Comparison of ENCODE assay signal across 8 mouse cellular contexts in the genomic region with DNA sequence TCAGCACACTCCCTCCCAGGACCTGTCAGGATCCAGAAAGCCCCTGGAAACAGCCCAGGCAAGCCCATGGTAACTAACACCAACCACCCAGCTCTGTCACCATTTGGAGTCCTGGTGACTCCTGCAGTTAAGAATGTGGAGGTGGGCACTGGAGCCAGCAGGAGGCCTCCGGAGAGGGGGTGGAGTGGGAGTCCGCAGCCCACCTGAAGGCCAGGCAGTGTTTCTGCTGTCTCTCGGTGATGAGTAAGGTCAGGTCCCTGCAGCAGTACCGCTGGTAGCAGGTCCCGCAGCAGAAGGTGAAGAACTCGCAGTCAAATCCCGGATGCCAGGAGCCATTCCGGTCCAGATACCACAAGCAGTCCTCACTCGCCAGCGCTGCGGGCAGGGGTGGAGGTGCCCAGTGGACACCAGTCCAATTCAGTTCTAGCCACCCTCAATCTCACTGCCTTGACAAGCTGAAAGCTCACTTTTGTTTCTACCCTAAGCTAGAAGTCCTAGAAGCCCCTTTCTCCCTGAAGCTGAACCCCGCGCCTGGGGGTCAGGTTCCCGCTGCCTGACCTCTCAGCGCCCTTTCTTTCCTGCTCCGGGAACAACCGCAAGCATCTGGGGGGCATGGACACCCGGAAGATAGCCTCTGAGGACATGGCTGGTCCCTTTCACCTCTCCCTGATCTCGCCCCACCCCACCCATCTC. TPM values are rescaled to one million over a fixed set of nuclear protein-coding genes. Genes with fewer than 3 reads are reported as not detected.
DNase-seq lines count a peak whose midpoint lies in the region; ATAC-seq and TF ChIP-seq lines count a peak whose summit lies in the region.

No protein-coding gene starts in this region.

- peak overlapping the region; percentile 94 for H3K27ac ChIP-seq in cortical plate, adult 2 months (ENCODE audit: insufficient read depth, low read length)
- H3K27ac ChIP-seq in hindbrain, embryonic 13.5 days: peak overlapping the region; percentile 81
- H3K27ac ChIP-seq in liver, embryonic 11.5 days (ENCODE audit: low read depth, low read length): no peak overlapping the region; the same call in 1 of the 2 replicates
- peak overlapping the region; percentile 85 for H3K27ac ChIP-seq in stomach, postnatal 0 days (replicated peaks)

- TF ChIP-seq POLR2A in cortical plate, adult 2 months (IDR thresholded peaks at IDR 0.05; ENCODE audit: extremely low read depth, insufficient read depth, low read length): 0 out of 2 replicates have a peak, but pooled peaks have one; percentile 32

- H3K9ac ChIP-seq in hindbrain, embryonic 13.5 days: peak overlapping the region; percentile 92
- H3K9ac ChIP-seq in liver, embryonic 11.5 days (ENCODE audit: low read depth, low read length): peak overlapping the region; percentile 61
- peak overlapping the region; percentile 75 for H3K9ac ChIP-seq in stomach, postnatal 0 days (ENCODE audit: low read length)

- ATAC-seq in hindbrain, embryonic 13.5 days (ENCODE audit: low FRiP score): peak; percentile 11; the same call in 1 of the 2 replicates
- peak; percentile 26 for ATAC-seq in liver, embryonic 11.5 days (replicated peaks; ENCODE audit: low FRiP score)
- no peak for ATAC-seq in stomach, postnatal 0 days (ENCODE audit: low FRiP score, low TSS enrichment)

- 2% methylated on average over 19 of the region's 19 CpGs for WGBS in hindbrain, embryonic 13.5 days
- 8% methylated on average over 19 of the region's 19 CpGs for WGBS in liver, embryonic 11.5 days
- WGBS in stomach, postnatal 0 days: 4% methylated on average over 19 of the region's 19 CpGs

- H3K36me3 ChIP-seq in hindbrain, embryonic 13.5 days: no peaks in the 10 kb centered on the region
- no peaks in the 10 kb centered on the region for H3K36me3 ChIP-seq in liver, embryonic 11.5 days (ENCODE audit: control insufficient read depth, insufficient read depth, low read length)
- no peaks in the 10 kb centered on the region for H3K36me3 ChIP-seq in stomach, postnatal 0 days (ENCODE audit: control insufficient read depth, insufficient read depth, low read length)

- H3K9me3 ChIP-seq in hindbrain, embryonic 13.5 days: no peaks in the 10 kb centered on the region
- H3K9me3 ChIP-seq in liver, embryonic 11.5 days (ENCODE audit: control insufficient read depth, low read length): no peaks in the 10 kb centered on the region
- H3K9me3 ChIP-seq in stomach, postnatal 0 days (ENCODE audit: control insufficient read depth, low read length): no peaks in the 10 kb centered on the region

- TF ChIP-seq EP300 in stomach, postnatal 0 days (optimal IDR thresholded peaks at IDR 0.05): no peak

- no peak for TF ChIP-seq CTCF in cortical plate, adult 2 months (IDR thresholded peaks at IDR 0.05; ENCODE audit: extremely low read depth, insufficient read depth, low read length)
- TF ChIP-seq CTCF in stomach, postnatal 0 days (IDR thresholded peaks at IDR 0.05; ENCODE audit: low read depth): no peak

- H3K27me3 ChIP-seq in hindbrain, embryonic 13.5 days: no peaks in the 10 kb centered on the region
- H3K27me3 ChIP-seq in liver, embryonic 11.5 days (replicated peaks; ENCODE audit: control insufficient read depth, insufficient read depth, low read length): peaks cover 23% of the 10 kb centered on the region
- H3K27me3 ChIP-seq in stomach, postnatal 0 days (ENCODE audit: control insufficient read depth, insufficient read depth, low read length): no peaks in the 10 kb centered on the region

- peaks cover 5% of the 10 kb centered on the region for H3K4me1 ChIP-seq in cortical plate, adult 2 months (ENCODE audit: control insufficient read depth, insufficient read depth, low read length)
- peaks cover 42% of the 10 kb centered on the region for H3K4me1 ChIP-seq in hindbrain, embryonic 13.5 days (replicated peaks)
- peaks cover 12% of the 10 kb centered on the region for H3K4me1 ChIP-seq in liver, embryonic 11.5 days (replicated peaks; ENCODE audit: control insufficient read depth, insufficient read depth, low read length)
- peaks cover 2% of the 10 kb centered on the region; the same call in 1 of the 2 replicates for H3K4me1 ChIP-seq in stomach, postnatal 0 days (replicated peaks; ENCODE audit: control insufficient read depth, insufficient read depth)

- H3K4me2 ChIP-seq in hindbrain, embryonic 13.5 days: peak overlapping the region; percentile 84
- H3K4me2 ChIP-seq in liver, embryonic 11.5 days: peak overlapping the region; percentile 92
- peak overlapping the region; percentile 94 for H3K4me2 ChIP-seq in stomach, postnatal 0 days (replicated peaks; ENCODE audit: low read depth)

- peak; percentile 43 for DNase-seq in adrenal gland, postnatal 14 days
- no peak for DNase-seq in adrenal gland, postnatal 25 days
- peak; percentile 83 for DNase-seq in 3134 (ENCODE audit: extremely low read depth, insufficient read length, low spot score)
- DNase-seq in liver, embryonic 11.5 days (ENCODE audit: low spot score): peak; percentile 71
- DNase-seq in stomach, postnatal 0 days (ENCODE audit: low spot score): peak; percentile 27
- DNase-seq in urinary bladder, adult 18-20 months (ENCODE audit: low spot score in 2 of 2): no peak

- H3K4me3 ChIP-seq in cortical plate, adult 2 months (ENCODE audit: insufficient read depth, low read length): peak overlapping the region; percentile 84
- H3K4me3 ChIP-seq in hindbrain, embryonic 13.5 days: peak overlapping the region; percentile 74
- H3K4me3 ChIP-seq in liver, embryonic 11.5 days (ENCODE audit: low read depth, low read length): peak overlapping the region; percentile 60
- peak overlapping the region; percentile 56 for H3K4me3 ChIP-seq in stomach, postnatal 0 days (ENCODE audit: low read depth, low read length)

RNA-seq across cellular contexts. Expression of a gene that starts 0.7 kb away (rescaled TPM):
- 8.7 and 10.6 TPM in 2 replicates for total RNA-seq in adrenal gland, postnatal 14 days (2021)
- 12.1 and 12.3 TPM in 2 replicates for total RNA-seq in adrenal gland, postnatal 25 days (2021)
- polyA plus RNA-seq in cortical plate, adult 2 months (2012; rRNA removed): 219 and 220 TPM in 2 replicates
- 84.2 and 89.9 TPM in 2 replicates for polyA plus RNA-seq in hindbrain, embryonic 13.5 days (2015; fragmentation: Nextera tagmentation; extraction: Ambion mirVana)
- polyA plus RNA-seq in liver, embryonic 11.5 days (2014; fragmentation: Nextera tagmentation; extraction: Ambion mirVana): 9.3 and 10.1 TPM in 2 replicates
- 23.2 and 25.0 TPM in 2 replicates for polyA plus RNA-seq in stomach, postnatal 0 days (2015; fragmentation: Nextera tagmentation; extraction: Ambion mirVana)

RNA-seq across cellular contexts. Expression of a gene that starts 49.7 kb away (rescaled TPM):
- 1.7 and 3.7 TPM in 2 replicates for total RNA-seq in adrenal gland, postnatal 14 days (2021)
- 1.1 and 1.6 TPM in 2 replicates for total RNA-seq in adrenal gland, postnatal 25 days (2021)
- 0.58 and 0.87 TPM in 2 replicates for polyA plus RNA-seq in cortical plate, adult 2 months (2012; rRNA removed)
- polyA plus RNA-seq in hindbrain, embryonic 13.5 days (2015; fragmentation: Nextera tagmentation; extraction: Ambion mirVana): 0.29 and 0.31 TPM in 2 replicates
- polyA plus RNA-seq in liver, embryonic 11.5 days (2014; fragmentation: Nextera tagmentation; extraction: Ambion mirVana): 0.16 TPM in 2 replicates
- polyA plus RNA-seq in stomach, postnatal 0 days (2015; fragmentation: Nextera tagmentation; extraction: Ambion mirVana): 19.5 and 22.4 TPM in 2 replicates

RNA-seq across cellular contexts. Expression of a gene that starts 56.0 kb away (rescaled TPM):
- total RNA-seq in adrenal gland, postnatal 14 days (2021): 72.6 and 73.7 TPM in 2 replicates
- 60.4 and 77.0 TPM in 2 replicates for total RNA-seq in adrenal gland, postnatal 25 days (2021)
- polyA plus RNA-seq in cortical plate, adult 2 months (2012; rRNA removed): 149 and 169 TPM in 2 replicates
- 124 and 126 TPM in 2 replicates for polyA plus RNA-seq in hindbrain, embryonic 13.5 days (2015; fragmentation: Nextera tagmentation; extraction: Ambion mirVana)
- polyA plus RNA-seq in liver, embryonic 11.5 days (2014; fragmentation: Nextera tagmentation; extraction: Ambion mirVana): 77.0 and 90.8 TPM in 2 replicates
- 23.5 and 24.7 TPM in 2 replicates for polyA plus RNA-seq in stomach, postnatal 0 days (2015; fragmentation: Nextera tagmentation; extraction: Ambion mirVana)

Comparison
In these comparisons a context has a peak if more than half of its experiments do, and no peak if none do; other contexts are left out.
1. DNase-seq: peak in adrenal gland, postnatal 14 days (single experiment), 3134 (single experiment), liver, embryonic 11.5 days (single experiment) and stomach, postnatal 0 days (single experiment); none in adrenal gland, postnatal 25 days (single experiment) and urinary bladder, adult 18-20 months (0 of 2).
2. RNA of a gene that starts 49.7 kb away (polyA plus RNA-seq): 19.5 to 22.4 TPM in stomach, postnatal 0 days; 0.58 to 0.87 TPM in cortical plate, adult 2 months, 0.29 to 0.31 TPM in hindbrain, embryonic 13.5 days and 0.16 TPM in liver, embryonic 11.5 days; every median in the first group is over 10 times any median in the second.
3. Peak in every context shown above with its lines, with median percentiles within 50 percentile points of each other: H3K4me3 ChIP-seq, H3K4me2 ChIP-seq and H3K9ac ChIP-seq.